Mouse (Mus musculus) ovary, postnatal 10 days (tissue): ENCODE measurements at regions not wholly inside any gene's neighbourhood (a gene's known extent, or its start where the extent isn't known, plus 50 kb on each side); places are given as distances from the start of the nearest gene placed in this dataset.

Source experiments
- DNase-seq: peaks from one replicate; pipeline ENCODE4 v3.0.0; 2022; ENCODE audit warnings: low spot score

DNA sequence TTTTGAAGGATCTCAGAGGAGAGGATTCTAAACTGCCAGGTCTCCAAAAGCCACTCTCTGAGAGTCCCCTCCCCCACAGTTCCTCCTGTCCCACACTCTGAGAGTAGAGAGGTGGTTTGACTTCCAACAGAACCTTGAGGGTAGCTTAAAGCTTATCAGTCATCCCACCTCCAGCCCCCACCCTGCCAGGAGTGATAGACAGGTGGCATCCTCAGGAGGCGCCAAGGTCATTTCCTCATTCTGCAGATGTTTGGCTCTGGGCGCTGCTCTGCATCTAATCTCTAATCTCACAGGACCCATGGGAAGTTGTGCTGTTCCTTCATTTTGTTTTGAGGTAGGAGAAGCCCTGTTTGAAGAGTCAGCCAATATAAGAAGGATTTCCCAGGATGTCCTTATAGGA is 96.2 kb downstream of the Hes1 start:
- DNase-seq, result no peak

DNA sequence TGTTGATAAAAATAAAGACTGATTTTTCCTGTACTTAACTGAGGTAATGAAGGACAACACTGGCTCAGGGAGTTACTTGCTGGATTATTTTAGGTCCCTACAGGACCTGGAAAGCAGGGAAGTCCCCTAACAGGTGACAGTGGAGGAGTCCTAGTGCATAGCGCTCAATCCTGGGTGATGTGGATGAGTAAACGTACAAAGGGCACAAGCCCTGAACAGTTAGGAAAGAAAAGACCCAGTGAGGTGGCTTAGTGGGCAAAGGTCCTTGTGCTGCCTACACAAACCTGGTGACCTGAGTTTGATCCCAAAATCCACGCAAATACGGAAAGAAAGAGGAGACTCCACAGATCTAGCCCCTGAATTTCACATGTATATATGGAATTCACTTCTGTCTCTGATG is 99.1 kb downstream of the Hes1 start:
- DNase-seq, result no peak

DNA sequence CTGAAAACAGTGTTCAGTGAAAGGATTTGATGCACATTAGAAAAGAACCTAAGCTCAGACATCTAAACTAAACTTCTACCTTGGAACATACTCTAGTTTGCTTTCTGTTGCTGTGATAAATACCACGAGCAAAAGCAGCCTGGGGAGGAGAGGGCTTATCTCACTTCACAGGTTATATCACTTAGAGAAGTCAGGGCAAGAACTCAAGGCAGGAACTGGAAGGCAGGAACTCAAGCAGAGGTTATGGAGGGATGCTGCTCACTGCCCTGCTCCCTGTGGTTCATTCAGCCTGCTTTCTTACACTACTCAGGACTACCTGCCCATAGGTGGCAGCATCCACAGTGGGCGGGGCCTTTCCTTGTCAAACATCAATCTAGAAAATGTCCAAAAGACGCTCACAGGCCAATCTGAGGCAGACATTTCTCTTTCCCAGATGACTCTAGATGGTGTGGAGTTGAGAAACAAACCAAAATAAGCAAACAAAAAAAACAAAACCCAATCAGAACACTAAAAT is 101.5 kb downstream of the Hes1 start:
- no peak for DNase-seq

- DNase-seq, result no peak
These were observed 95.8 kb downstream of the Cpn2 start for GRCm38 (mm10) chr16:30171381-30172079.

GRCm38 (mm10) chr16:30172136-30172731 is 95.1 kb downstream of the Cpn2 start:
- no peak for DNase-seq

DNA sequence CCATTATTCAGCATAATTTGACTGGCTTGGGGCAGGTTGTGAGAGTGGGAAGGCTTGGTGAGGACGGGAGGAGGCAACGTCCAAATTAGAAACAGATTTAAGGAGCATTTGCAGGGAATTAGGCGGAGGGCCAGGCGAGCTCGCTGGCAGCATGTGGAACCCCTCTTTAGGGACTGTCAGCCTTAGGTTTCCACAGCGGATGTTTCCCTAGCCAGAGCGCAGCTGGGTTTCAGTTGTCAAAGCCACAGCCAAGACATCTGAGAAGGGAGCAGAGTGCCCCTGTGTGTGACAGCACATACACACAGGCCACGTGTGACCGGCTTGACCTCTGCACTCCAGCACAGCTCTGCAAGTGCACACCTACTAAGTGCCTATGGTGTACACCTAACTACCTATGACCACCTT is 94.5 kb downstream of the Cpn2 start:
- no peak for DNase-seq

- no peak for DNase-seq
These were observed 93.1 kb downstream of the Cpn2 start for GRCm38 (mm10) chr16:30173953-30174874.

- no peak for DNase-seq
These were observed 91.0 kb downstream of the Cpn2 start for GRCm38 (mm10) chr16:30176306-30176705.

DNA sequence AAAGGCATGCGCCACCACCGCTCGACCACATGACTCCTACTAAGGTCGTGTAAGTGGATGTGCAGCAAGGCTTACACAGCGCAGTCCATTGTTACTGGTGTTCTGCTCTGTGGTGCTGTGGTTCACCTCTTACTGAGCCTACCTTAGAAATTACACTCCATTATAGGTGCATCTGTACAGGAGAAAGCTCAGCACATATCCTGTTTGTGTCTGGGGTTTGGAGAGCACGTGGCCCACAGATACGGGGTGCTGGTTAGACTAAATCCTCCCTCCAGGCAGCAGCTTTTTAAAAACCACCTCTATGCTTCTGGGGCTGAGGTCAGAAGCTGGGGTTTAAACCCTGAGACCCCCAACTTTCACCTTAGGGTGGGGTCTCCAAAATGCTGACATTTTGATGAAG is 89.5 kb downstream of the Cpn2 start:
- no peak for DNase-seq

DNA sequence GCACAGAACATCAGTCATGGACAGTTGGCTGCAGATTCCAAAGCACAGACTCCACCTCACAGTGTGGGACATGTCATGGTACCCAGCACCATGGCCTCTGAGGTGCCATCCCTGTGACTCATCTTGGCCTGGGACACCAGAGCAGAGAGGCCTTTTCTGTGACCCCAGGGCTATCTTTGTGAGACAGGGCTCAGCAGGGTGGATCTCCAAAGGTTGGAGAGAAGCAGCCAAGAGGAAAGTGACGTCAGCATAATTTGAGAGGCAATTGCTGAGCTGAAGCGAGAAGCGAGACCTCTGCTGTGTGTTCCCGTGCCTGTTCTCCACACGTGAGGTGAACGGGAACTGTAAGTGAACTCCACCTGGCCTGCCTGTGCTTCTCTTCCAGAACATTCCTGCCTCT is 88.7 kb downstream of the Cpn2 start:
- DNase-seq, result no peak

GRCm38 (mm10) chr16:30179504-30179976 is 87.8 kb downstream of the Cpn2 start:
- no peak for DNase-seq

GRCm38 (mm10) chr16:30181116-30181515 is 86.2 kb downstream of the Cpn2 start:
- DNase-seq, result no peak

DNA sequence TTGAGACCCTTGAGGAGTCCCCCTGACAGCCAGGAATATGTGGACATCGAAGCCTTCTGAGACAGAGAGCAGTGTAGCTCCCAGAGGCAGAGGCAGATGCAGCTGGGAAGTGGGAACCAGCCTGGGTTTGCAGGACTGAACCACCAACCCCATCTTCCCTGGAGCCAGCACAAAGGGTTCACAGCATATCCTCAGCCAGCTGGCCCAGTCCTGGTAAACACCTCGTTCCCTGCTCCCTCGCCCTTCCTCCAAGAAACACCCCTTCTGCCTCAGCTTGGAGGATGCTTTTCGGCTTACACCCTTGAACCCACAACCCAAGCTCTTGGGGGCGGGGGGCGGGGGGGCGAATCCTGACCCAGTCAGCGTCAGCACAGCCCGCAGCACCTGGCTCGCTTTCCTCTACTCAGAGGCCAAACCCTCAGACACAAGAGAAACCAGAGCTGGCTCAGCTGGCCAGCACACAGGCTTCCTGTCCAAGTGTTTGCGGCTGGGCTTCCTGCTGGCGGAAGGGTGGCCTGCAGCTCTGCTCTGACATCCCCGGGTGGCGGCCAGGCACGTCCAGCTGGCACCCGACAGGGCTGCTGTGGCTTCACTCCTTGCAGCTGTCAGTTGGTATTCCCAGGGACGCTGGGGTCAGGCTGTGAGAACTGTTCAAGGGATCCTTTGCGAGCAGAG is 82.6 kb downstream of the Cpn2 start:
- no peak for DNase-seq

DNA sequence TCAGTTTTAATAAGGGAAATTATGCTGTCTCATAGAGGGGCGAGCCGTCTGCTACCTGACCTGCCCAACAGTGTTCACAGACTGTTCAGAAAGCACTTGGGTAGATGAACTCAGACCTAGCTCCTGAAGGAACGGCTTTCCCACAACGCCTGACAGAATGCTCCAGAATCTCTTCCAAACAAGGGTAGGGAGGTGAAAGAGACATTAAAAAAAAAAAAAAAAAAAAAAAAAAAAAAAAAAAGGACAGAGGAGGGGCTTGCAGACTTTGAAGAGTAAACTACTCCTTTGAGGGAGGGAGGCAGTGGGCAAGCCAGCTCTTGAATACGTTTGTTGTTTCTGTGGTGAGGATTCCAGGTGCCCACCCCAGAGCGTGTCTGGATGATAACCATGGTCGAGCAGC is 81.6 kb downstream of the Cpn2 start:
- DNase-seq, result no peak

- no peak for DNase-seq
These were observed 81.0 kb downstream of the Cpn2 start for GRCm38 (mm10) chr16:30186201-30186700.

GRCm38 (mm10) chr16:30186701-30187270 is 80.5 kb downstream of the Cpn2 start:
- no peak for DNase-seq

- DNase-seq, result no peak
These were observed 79.9 kb downstream of the Cpn2 start for GRCm38 (mm10) chr16:30187400-30187799.

- DNase-seq, result peak; percentile 90
These were observed 79.3 kb downstream of the Cpn2 start for GRCm38 (mm10) chr16:30187907-30188414.

- no peak for DNase-seq
These were observed 78.4 kb downstream of the Cpn2 start for GRCm38 (mm10) chr16:30188769-30189430.

DNA sequence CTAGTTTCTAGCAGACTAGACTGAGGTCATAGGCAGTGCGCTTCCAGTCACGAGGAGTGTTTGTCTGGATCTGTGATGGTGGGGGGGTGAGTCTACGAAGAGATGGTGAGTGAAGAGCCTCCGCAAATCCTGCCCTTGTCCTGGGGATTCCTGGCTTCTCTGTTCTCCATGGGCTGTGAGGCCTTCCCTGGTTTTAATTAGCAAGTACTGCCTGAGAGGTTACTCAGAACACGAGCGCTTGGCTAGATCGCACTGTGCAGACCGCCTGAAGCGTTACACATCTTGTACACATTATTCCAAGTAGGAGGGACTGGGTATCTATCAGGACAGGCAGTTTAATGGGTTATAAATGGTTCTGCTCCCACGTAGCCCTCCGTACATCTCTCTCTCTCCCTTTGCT is 76.9 kb downstream of the Cpn2 start:
- no peak for DNase-seq
